Mouse (Mus musculus) kidney, adult 2 months (tissue): ENCODE results near the gene Zbtb8a.

Experiments used
- CTCF ChIP-seq: fragments of 200-500 bp; conservative IDR thresholded peaks from 2 replicates; pipeline ENCODE4 v1.5.1; 2011; ENCODE audit warnings: low read depth, mild to moderate bottlenecking, control low read depth, low read length, moderate library complexity, mixed read lengths; ENCODE audit not compliant: insufficient read depth, insufficient read length
- POLR2A ChIP-seq: fragments of 200-500 bp; IDR thresholded peaks from one replicate; pipeline ENCODE4 v1.6.1; 2011; ENCODE audit warnings: low read depth, low read length, control low read depth

- no peak for TF ChIP-seq CTCF
- no peak for TF ChIP-seq POLR2A
Observed at GRCm38 (mm10) chr4:129364379-129364778, 13.5 kb downstream of the Zbtb8a start.
